Mouse (Mus musculus): ENCODE data around the gene Ccna1. TPM values are rescaled to one million over a fixed set of nuclear protein-coding genes. Genes with fewer than 3 reads are reported as not detected.

Ccna1 gene
- polyA plus RNA-seq, 1 experiment from 2014 or later = 1.2 TPM

DNA sequence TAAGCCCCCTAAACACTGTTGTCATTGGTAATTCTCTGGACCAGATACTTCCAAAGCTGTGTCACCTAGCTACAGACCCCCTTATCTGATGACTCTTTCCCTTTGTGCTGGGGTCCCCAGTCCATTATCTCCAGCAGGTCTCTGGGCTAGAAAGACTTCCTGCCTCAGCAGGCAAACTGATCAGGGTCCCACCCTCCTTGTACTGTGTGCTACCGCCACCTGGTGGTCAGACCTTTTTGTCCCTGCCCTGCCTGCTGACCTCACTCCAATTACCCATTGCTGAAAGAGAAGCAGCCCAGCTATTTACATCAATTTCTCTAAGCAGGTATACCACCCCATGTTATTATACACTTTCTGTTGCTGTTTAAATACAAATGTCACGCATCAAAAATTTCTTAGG lies 9.1 kb upstream of the Ccna1 start:
- Histone ChIP-seq H3K9me3 (replicated peaks) (no peaks in the 10 kb centered on the region), H3K4me2 (no peak overlapping the region), H3K4me3 (no peak overlapping the region), H3K4me1 (replicated peaks) (no peaks in the 10 kb centered on the region), H3K27me3 (peaks cover 6% of the 10 kb centered on the region), H3K27ac (no peak overlapping the region), H3K9ac (no peak overlapping the region), H3K36me3 (no peaks in the 10 kb centered on the region)
- WGBS = 5% methylated on average over 2 of the region's 2 CpGs
- ATAC-seq (replicated peaks; ENCODE audit: insufficient number of reproducible peaks, insufficient read depth, low FRiP score, low read depth) = no peak; the same call in 1 of the 2 replicates

DNA sequence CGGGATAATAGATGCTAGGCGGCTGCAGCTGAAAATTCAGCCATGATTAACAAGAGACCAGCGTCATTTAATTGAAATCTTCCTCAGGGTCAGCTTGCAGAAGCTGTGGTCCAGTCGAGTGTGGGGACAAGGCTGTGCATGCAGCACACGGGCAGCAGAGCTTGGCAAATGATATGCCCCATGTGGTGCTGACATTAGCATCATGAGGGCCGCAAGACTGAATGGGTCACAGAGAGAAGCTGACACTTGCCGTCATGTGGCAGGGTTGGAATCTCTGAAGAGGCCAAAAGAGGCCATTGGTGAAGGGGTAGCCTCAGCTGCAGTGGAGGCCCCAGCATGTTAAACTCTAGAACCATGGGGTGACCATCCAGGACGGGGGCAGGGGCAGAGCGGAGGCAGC lies 7.4 kb upstream of the Ccna1 start:
- Histone ChIP-seq H3K4me3 (no peak overlapping the region), H3K36me3 (no peaks in the 10 kb centered on the region), H3K4me2 (no peak overlapping the region), H3K9me3 (replicated peaks) (no peaks in the 10 kb centered on the region), H3K4me1 (replicated peaks) (no peaks in the 10 kb centered on the region), H3K27me3 (peaks cover 6% of the 10 kb centered on the region), H3K9ac (no peak overlapping the region), H3K27ac (no peak overlapping the region)
- ATAC-seq (replicated peaks; ENCODE audit: insufficient number of reproducible peaks, insufficient read depth, low FRiP score, low read depth) = no peak
- WGBS = 66% methylated on average over 9 of the region's 9 CpGs

DNA sequence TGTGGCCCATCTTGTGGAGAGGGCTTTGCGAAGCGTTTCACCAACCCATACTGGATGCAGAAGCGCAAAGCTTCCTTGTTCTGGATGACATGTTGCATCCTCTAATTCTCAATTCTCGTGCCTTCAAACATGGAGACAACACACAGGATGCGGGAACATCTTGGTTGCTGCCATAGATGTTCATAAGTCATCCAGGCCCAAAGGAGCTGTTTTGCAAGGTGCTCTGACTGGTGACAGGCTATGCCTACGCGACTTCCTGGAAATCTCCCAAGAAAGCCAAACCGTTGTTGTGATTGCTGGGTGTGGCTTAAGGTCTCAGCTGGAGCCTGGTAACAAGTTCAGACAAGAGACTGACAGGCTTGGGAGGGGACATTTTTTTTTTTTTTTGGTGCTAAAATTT lies 1.1 kb upstream of the Ccna1 start:
- Histone ChIP-seq H3K4me1 (replicated peaks) (peaks cover 13% of the 10 kb centered on the region), H3K27me3 (peaks cover 27% of the 10 kb centered on the region), H3K9ac (no peak overlapping the region), H3K36me3 (no peaks in the 10 kb centered on the region), H3K9me3 (replicated peaks) (no peaks in the 10 kb centered on the region), H3K4me3 (no peak overlapping the region), H3K27ac (no peak overlapping the region), H3K4me2 (no peak overlapping the region)
- no peak for ATAC-seq (replicated peaks; ENCODE audit: insufficient number of reproducible peaks, insufficient read depth, low FRiP score, low read depth)
- WGBS = 65% methylated on average over 8 of the region's 8 CpGs

DNA sequence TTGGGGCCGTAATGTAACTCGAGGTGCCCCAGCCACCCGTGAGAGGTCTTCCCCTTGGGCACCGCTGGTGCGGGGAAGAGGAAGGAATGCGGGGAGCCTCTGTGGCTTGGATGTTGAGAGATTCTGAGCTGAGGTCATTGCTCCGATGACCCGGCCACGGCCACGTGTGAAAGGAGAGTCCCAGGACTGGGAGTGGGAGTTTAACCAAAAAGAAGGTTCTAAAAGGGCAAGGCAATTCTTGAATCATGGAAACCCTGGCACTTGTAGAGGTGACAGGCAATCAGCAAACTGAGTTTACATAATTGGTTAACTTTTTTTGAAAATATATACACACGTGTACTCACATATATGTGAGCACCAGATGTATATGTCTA lies 433 bp upstream of the Ccna1 start:
- H3K36me3 ChIP-seq = no peaks in the 10 kb centered on the region
- WGBS = 9% methylated on average over 11 of the region's 11 CpGs
- no peaks in the 10 kb centered on the region for H3K9me3 ChIP-seq (replicated peaks)
- peaks cover 13% of the 10 kb centered on the region for H3K4me1 ChIP-seq (replicated peaks)
- H3K4me2 ChIP-seq = peak overlapping the region; percentile 97
- peak overlapping the region; percentile 20; the same call in 1 of the 2 replicates for H3K9ac ChIP-seq
- no peak; the same call in 1 of the 2 replicates for ATAC-seq (replicated peaks; ENCODE audit: insufficient number of reproducible peaks, insufficient read depth, low FRiP score, low read depth)
- H3K4me3 ChIP-seq = peak overlapping the region; percentile 59
- H3K27ac ChIP-seq = no peak overlapping the region
- H3K27me3 ChIP-seq = peaks cover 28% of the 10 kb centered on the region

DNA sequence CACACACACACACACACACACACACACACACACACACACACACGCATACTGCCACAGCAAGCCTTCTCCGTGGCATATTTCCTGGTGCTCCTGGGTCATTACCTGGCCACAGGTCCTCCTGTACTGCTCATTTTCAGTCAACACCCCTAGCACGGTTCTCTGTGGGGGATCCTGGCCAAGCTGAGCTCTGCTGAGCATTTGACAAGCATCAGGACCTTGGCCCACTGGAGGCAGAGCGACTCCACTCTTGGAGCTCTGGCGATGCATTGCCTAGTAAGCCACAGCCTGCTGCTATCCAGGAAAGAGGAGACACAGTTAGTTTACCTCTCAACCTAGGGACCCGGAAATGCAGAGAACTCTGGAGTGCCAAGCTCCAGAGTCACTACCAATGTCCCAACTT lies 1.1 kb downstream of the Ccna1 start:
- Histone ChIP-seq H3K4me3 (peak overlapping the region; percentile 59; the same call in 1 of the 2 replicates), H3K9me3 (replicated peaks) (no peaks in the 10 kb centered on the region), H3K4me1 (replicated peaks) (peaks cover 13% of the 10 kb centered on the region), H3K36me3 (no peaks in the 10 kb centered on the region), H3K27me3 (peaks cover 31% of the 10 kb centered on the region), H3K9ac (no peak overlapping the region), H3K27ac (no peak overlapping the region), H3K4me2 (peak overlapping the region; percentile 97)
- WGBS = 49% methylated on average over 6 of the region's 6 CpGs
- no peak for ATAC-seq (replicated peaks; ENCODE audit: insufficient number of reproducible peaks, insufficient read depth, low FRiP score, low read depth)

DNA sequence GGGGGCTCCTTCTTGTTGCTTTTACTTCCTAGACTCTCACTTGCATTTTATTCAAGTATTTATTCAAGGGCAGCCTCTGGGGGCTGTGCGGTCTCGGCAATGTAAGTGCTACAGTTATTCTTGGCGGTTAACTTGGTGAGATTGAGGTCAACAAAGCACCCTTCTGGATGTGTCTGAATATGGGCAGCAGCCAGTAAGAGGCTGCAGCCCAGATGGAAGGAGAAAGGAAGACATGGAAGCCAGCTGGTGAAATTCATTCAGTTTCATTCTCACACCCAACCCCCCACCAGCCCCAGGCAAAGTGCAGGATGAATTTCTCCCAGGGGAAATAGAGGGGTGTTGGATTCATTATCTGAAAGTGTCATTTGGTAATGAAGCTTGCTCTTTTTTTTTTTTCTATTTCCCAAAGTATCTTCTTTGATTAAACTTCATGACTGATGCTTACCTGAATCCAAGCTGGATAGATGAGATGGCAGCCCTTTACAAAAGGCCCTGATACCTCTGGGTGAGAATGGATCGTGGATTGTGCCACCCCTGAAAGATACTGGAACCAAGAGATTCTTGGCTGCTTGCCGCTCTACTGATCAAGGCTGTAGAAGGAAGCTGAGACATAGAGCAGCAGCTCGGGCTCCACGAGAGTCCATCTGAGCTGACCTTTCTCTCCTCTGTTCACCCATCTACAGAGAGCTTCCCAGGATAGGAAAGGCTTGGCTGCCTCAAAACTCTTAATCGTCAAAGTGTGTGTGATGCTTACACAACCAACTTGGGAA lies 10.5 kb downstream of the Ccna1 start:
- ATAC-seq (replicated peaks; ENCODE audit: insufficient number of reproducible peaks, insufficient read depth, low FRiP score, low read depth) = no peak
- H3K27me3 ChIP-seq = no peaks in the 10 kb centered on the region
- no peak overlapping the region for H3K4me2 ChIP-seq
- H3K27ac ChIP-seq = no peak overlapping the region
- H3K4me3 ChIP-seq = no peak overlapping the region
- no peak overlapping the region for H3K9ac ChIP-seq
- H3K9me3 ChIP-seq (replicated peaks) = no peaks in the 10 kb centered on the region
- no peaks in the 10 kb centered on the region for H3K36me3 ChIP-seq
- WGBS = 57% methylated on average over 8 of the region's 8 CpGs
- no peaks in the 10 kb centered on the region for H3K4me1 ChIP-seq (replicated peaks)

DNA sequence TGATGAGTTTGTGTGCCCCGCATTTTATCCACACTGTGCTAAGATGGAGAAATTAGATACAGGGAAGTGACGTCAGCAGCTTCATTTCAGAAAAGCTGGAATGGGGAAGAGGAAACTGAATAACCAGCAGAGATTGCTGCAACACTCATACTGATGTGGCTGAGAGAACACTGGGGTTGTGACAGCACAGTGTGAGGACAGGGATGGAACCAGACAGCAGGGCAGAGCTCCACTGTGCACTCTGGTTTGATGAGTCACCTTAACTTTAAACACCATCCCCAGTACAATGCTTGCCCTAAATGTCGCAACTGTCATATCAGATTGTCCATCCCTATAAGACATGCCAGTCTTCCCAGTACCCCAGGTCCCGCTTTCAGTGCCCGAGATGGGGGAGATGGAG lies 17.7 kb downstream of the Ccna1 start:
- H3K27ac ChIP-seq = no peak overlapping the region
- H3K27me3 ChIP-seq = no peaks in the 10 kb centered on the region
- 76% methylated on average over 5 of the region's 5 CpGs for WGBS
- H3K4me3 ChIP-seq = no peak overlapping the region
- no peak overlapping the region for H3K4me2 ChIP-seq
- no peak for ATAC-seq (replicated peaks; ENCODE audit: insufficient number of reproducible peaks, insufficient read depth, low FRiP score, low read depth)
- no peaks in the 10 kb centered on the region for H3K4me1 ChIP-seq (replicated peaks)
- no peaks in the 10 kb centered on the region for H3K9me3 ChIP-seq (replicated peaks)
- H3K36me3 ChIP-seq = no peaks in the 10 kb centered on the region
- H3K9ac ChIP-seq = no peak overlapping the region

DNA sequence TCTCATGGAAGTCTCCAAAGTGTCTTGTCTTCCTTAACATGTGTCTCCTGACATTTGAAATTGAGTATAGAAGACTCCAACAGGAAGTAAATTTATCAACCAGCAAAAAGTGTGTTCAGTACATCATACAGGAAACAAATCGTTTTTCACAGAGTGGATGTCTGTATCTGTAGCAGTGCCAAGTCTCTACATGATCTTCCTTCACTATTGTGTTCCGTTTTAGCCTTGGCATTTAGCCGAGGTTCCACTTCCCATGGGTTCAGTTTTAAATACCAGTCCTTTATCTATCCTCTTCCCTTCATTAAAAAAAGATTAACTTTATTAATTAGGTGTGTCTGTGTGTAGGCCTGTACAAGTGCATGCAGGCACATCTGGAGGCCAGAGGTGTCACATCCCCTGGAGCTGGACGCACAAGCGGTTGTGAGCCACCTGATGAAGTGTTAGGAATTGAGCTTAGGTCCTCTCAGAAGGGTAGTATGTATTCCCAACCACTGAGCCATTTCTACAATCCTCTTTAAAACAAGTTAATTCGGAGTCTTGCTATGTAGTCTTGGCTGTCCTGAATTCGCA lies 27.9 kb downstream of the Ccna1 start:
- ATAC-seq (replicated peaks; ENCODE audit: insufficient number of reproducible peaks, insufficient read depth, low FRiP score, low read depth) = no peak
- Histone ChIP-seq H3K27me3 (no peaks in the 10 kb centered on the region), H3K9me3 (replicated peaks) (no peaks in the 10 kb centered on the region), H3K4me1 (replicated peaks) (no peaks in the 10 kb centered on the region), H3K9ac (no peak overlapping the region), H3K4me2 (no peak overlapping the region), H3K27ac (0 out of 2 replicates have a peak overlapping the region, but pooled peaks have one; percentile 7), H3K4me3 (no peak overlapping the region), H3K36me3 (no peaks in the 10 kb centered on the region)
- 64% methylated on average over 7 of the region's 7 CpGs for WGBS

DNA sequence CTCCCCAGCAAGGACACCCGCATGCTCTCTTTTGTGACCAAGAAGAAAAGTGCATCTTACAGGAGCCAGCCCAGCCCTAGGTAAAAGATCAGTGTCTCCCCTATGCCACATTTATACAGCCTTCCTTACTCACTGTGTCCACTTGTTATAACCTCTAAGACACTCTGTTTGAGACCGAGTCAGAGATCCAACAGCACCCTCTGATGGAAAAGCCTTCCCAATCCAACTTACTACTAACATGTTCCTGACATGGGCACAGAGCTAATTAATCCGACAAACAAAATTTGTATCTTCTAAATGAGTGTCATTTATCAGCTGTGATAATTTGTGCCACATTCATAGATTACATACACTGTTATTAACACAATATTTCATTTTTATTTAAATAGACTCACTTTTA lies 29.8 kb downstream of the Ccna1 start:
- H3K9me3 ChIP-seq (replicated peaks) = no peaks in the 10 kb centered on the region
- no peak overlapping the region for H3K9ac ChIP-seq
- 63% methylated on average over 3 of the region's 3 CpGs for WGBS
- no peaks in the 10 kb centered on the region for H3K36me3 ChIP-seq
- H3K4me1 ChIP-seq (replicated peaks) = no peaks in the 10 kb centered on the region
- H3K27ac ChIP-seq = no peak overlapping the region
- H3K4me3 ChIP-seq = no peak overlapping the region
- no peak for ATAC-seq (replicated peaks; ENCODE audit: insufficient number of reproducible peaks, insufficient read depth, low FRiP score, low read depth)
- no peak overlapping the region for H3K4me2 ChIP-seq
- H3K27me3 ChIP-seq = no peaks in the 10 kb centered on the region

DNA sequence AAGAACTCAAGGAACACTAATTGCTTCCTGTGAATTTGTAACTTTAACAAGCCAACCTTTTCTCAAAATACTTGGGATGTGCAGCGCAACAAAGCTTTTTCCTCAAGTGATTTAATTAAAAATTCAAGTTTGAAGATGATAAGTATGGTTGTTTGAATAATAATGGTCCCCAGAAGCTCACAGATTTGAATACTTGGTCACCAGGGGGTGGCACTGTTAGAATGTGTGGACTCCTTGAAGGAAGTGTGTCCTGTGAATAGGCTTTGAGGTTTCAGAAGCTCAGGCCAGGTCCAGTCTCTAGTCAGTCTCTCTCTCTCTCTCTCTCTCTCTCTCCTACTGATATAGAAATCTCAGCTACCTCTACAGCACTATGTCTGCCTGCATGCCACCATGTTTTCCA lies 32.0 kb downstream of the Ccna1 start:
- 93% methylated on average over 1 of the region's 1 CpGs for WGBS
- no peaks in the 10 kb centered on the region for H3K4me1 ChIP-seq (replicated peaks)
- H3K9me3 ChIP-seq (replicated peaks) = no peaks in the 10 kb centered on the region
- no peak overlapping the region for H3K4me2 ChIP-seq
- no peak overlapping the region for H3K4me3 ChIP-seq
- no peaks in the 10 kb centered on the region for H3K27me3 ChIP-seq
- no peak overlapping the region for H3K9ac ChIP-seq
- H3K36me3 ChIP-seq = no peaks in the 10 kb centered on the region
- no peak for ATAC-seq (replicated peaks; ENCODE audit: insufficient number of reproducible peaks, insufficient read depth, low FRiP score, low read depth)
- H3K27ac ChIP-seq = no peak overlapping the region

DNA sequence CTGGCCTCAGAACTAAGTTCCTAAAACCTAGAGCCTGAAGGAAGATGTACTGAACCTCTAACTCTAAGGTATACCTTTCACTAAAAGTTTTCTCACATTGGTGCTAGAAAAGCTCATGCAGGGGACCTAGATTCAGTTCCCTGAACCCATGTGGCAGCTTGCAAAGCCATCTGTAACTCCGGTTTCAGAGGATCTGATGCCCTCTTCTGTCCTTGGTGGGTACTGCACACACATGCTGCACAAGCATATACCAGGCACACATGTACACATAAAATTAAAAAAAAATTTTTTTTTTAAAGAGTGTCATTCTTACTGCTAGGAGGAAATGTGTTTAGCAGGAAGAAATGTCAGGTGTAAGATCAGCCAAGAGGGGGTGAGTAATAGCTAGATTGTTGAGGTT lies 33.1 kb downstream of the Ccna1 start:
- no peak for ATAC-seq (replicated peaks; ENCODE audit: insufficient number of reproducible peaks, insufficient read depth, low FRiP score, low read depth)
- H3K4me2 ChIP-seq = no peak overlapping the region
- 77% methylated on average over 1 of the region's 1 CpGs for WGBS
- no peaks in the 10 kb centered on the region for H3K36me3 ChIP-seq
- H3K27me3 ChIP-seq = no peaks in the 10 kb centered on the region
- no peaks in the 10 kb centered on the region for H3K4me1 ChIP-seq (replicated peaks)
- no peak overlapping the region for H3K27ac ChIP-seq
- no peak overlapping the region for H3K4me3 ChIP-seq
- no peak overlapping the region for H3K9ac ChIP-seq
- H3K9me3 ChIP-seq (replicated peaks) = no peaks in the 10 kb centered on the region

DNA sequence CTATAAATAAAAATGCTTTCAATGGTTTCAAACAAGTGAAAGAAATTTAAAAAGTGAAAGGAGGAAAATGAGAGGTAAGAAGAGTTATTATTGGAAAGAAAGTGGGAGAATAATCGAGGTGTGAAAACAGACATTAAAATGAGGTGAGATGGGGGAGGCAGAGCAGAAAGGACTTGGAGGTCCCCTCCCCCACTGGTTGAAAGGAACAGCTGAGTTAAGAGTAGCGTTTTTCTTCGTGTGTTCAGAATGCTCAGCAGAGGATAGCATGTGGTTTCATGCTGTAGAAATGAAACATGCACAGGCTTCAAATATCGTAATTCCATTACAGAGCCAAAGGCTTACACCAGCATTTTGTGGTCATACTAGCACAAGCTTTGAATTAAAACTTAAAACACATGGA lies 42.8 kb downstream of the Ccna1 start:
- H3K27ac ChIP-seq = no peak overlapping the region
- H3K4me1 ChIP-seq (replicated peaks) = no peaks in the 10 kb centered on the region
- no peak overlapping the region for H3K4me3 ChIP-seq
- H3K4me2 ChIP-seq = no peak overlapping the region
- no peaks in the 10 kb centered on the region for H3K27me3 ChIP-seq
- 58% methylated on average over 4 of the region's 4 CpGs for WGBS
- ATAC-seq (replicated peaks; ENCODE audit: insufficient number of reproducible peaks, insufficient read depth, low FRiP score, low read depth) = no peak
- H3K9ac ChIP-seq = no peak overlapping the region
- H3K36me3 ChIP-seq = no peaks in the 10 kb centered on the region
- no peaks in the 10 kb centered on the region for H3K9me3 ChIP-seq (replicated peaks)
